Mouse (Mus musculus): Measurements from ENCODE around the gene Hist1h1a. TPM values are rescaled to one million over a fixed set of nuclear protein-coding genes. Genes with fewer than 3 reads are reported as not detected.

Gene Hist1h1a
- total and polyA plus RNA-seq, 3 experiments = 2.4 to 1,163 (median 30.9) TPM

GRCm38 (mm10) chr13:23772561-23773313 lies 9.3 kb downstream of the Hist1h1a start:
- DNase-seq (ENCODE audit: extremely low read depth) = no peak
- dilution Hi-C loops (cut with MboI; ENCODE audit: extremely low pct_ligation_motif_present, extremely low pct_unique_long_range_greater_than_20kb, low sequenced_read_pairs) = no loop called here

GRCm38 (mm10) chr13:23778339-23778738 lies 14.9 kb downstream of the Hist1h1a start:
- DNase-seq (ENCODE audit: extremely low read depth) = no peak
- in situ Hi-C loops (cut with MboI; ENCODE audit: low pct_ligation_motif_present, low pct_unique_long_range_greater_than_20kb, low sequenced_read_pairs) (no loop called here), dilution Hi-C loops (cut with MboI; ENCODE audit: extremely low pct_ligation_motif_present, extremely low pct_unique_long_range_greater_than_20kb, low sequenced_read_pairs) (no loop called here)
- H3K36me3 ChIP-seq (replicated peaks in 1 of 2; ENCODE audit: control insufficient read depth in 1 of 2, insufficient read depth in 1 of 2, low read length in 1 of 2) = no peaks in the 10 kb centered on the region
- H3K27ac ChIP-seq (ENCODE audit: insufficient read depth, low read depth) = no peak overlapping the region
- H3K4me3 ChIP-seq (replicated peaks in 1 of 3; ENCODE audit: low read depth in 2 of 3, low read length in 2 of 3, poor library complexity in 1 of 3) = no peak overlapping the region
- H3K9me3 ChIP-seq (replicated peaks; ENCODE audit: low read length) = no peaks in the 10 kb centered on the region
- no peaks in the 10 kb centered on the region for H3K79me2 ChIP-seq (replicated peaks; ENCODE audit: control insufficient read depth, extremely low read depth, insufficient read depth, poor library complexity, severe bottlenecking)
- H3K4me2 ChIP-seq (ENCODE audit: insufficient read depth, low read depth, poor library complexity, severe bottlenecking) = no peak overlapping the region
- H3K27me3 ChIP-seq (replicated peaks) = no peaks in the 10 kb centered on the region
- TF ChIP-seq JUND (conservative IDR thresholded peaks at IDR 0.05; ENCODE audit: low read depth, low read length) (no peak), MAFK (IDR thresholded peaks at IDR 0.05; ENCODE audit: insufficient replicate concordance, low read length) (no peak), IRF4 (IDR thresholded peaks at IDR 0.05; ENCODE audit: low read depth, low read length) (no peak), NELFE (IDR thresholded peaks at IDR 0.05; ENCODE audit: low read depth, low read length) (no peak), ZC3H11A (IDR thresholded peaks at IDR 0.05; ENCODE audit: low read depth, low read length) (no peak), MXI1 (IDR thresholded peaks at IDR 0.05; ENCODE audit: low read depth, low read length) (no peak), TCF12 (IDR thresholded peaks at IDR 0.05; ENCODE audit: low read depth, low read length) (no peak), ZMIZ1 (IDR thresholded peaks at IDR 0.05; ENCODE audit: low read depth, low read length) (no peak), CTCF (conservative IDR thresholded peaks at IDR 0.05 in 1 of 2, IDR thresholded peaks at IDR 0.05 in 1 of 2; ENCODE audit: low read depth in 2 of 2, low read length in 2 of 2) (no peak)
- H3K4me1 ChIP-seq (ENCODE audit: control insufficient read depth in 1 of 2, insufficient read depth in 2 of 2) = no peaks in the 10 kb centered on the region; a peak in 1 of 4 replicates
- H3K9ac ChIP-seq (ENCODE audit: insufficient read depth, low read depth) = no peak overlapping the region

More at GRCm38 (mm10) chr13:23772561-23773313, 9.3 kb downstream of the Hist1h1a start:
- Histone ChIP-seq H3K4me2 (ENCODE audit: insufficient read depth, low read depth, poor library complexity, severe bottlenecking) (no peak overlapping the region), H3K79me2 (replicated peaks; ENCODE audit: control insufficient read depth, extremely low read depth, insufficient read depth, poor library complexity, severe bottlenecking) (no peaks in the 10 kb centered on the region), H3K4me1 (ENCODE audit: control insufficient read depth in 1 of 2, insufficient read depth in 2 of 2) (peaks cover 0 to 5% of the 10 kb centered on the region in 2 experiments; a peak in 1 of 4 replicates), H3K27me3 (replicated peaks) (no peaks in the 10 kb centered on the region), H3K4me3 (replicated peaks in 1 of 3; ENCODE audit: low read depth in 2 of 3, low read length in 2 of 3, poor library complexity in 1 of 3) (no peak overlapping the region), H3K9me3 (replicated peaks; ENCODE audit: low read length) (no peaks in the 10 kb centered on the region), H3K9ac (ENCODE audit: insufficient read depth, low read depth) (no peak overlapping the region), H3K27ac (ENCODE audit: insufficient read depth, low read depth) (no peak overlapping the region), H3K36me3 (replicated peaks in 1 of 2; ENCODE audit: control insufficient read depth in 1 of 2, insufficient read depth in 1 of 2, low read length in 1 of 2) (no peaks in the 10 kb centered on the region)
- TF ChIP-seq TBP (conservative IDR thresholded peaks at IDR 0.05; ENCODE audit: low read depth, low read length) (no peak), SMC3 (IDR thresholded peaks at IDR 0.05; ENCODE audit: low read depth, low read length) (no peak), JUN (IDR thresholded peaks at IDR 0.05; ENCODE audit: insufficient read depth, low read depth, low read length) (no peak), MAX (IDR thresholded peaks at IDR 0.05; ENCODE audit: low read length) (no peak), CTCF (conservative IDR thresholded peaks at IDR 0.05 in 1 of 2, IDR thresholded peaks at IDR 0.05 in 1 of 2; ENCODE audit: low read depth in 2 of 2, low read length in 2 of 2) (no peak)
- in situ Hi-C loops (cut with MboI; ENCODE audit: low pct_ligation_motif_present, low pct_unique_long_range_greater_than_20kb, low sequenced_read_pairs) = loop anchor here (25.0 kb wide), 1 partner anchor 1735 kb away; the partner anchor contains the start of genes Hist1h2ag, Hist1h2ah, Hist1h2bj and Hist1h2bk

All from CH12.LX (cell line).